Mouse (Mus musculus) cerebellum, adult 11 months (tissue): Measurements from ENCODE around the gene Resf1.
"Not testable (repeated sequence)": the region's sequence is repeated elsewhere in the genome, so short reads cannot be mapped to it uniquely, and the experiment has no call there.

Experiments
- DNase-seq: peaks from one replicate; pipeline ENCODE4 v3.0.0; 2022

The Resf1 gene

GRCm38 (mm10) chr6:149308956-149309932 lies at the start of gene Resf1:
Gene Resf1, plus strand, starts transcription at chr6:149309414.
- DNase-seq, result peak; percentile 88

- DNase-seq, result no peak
Observed at GRCm38 (mm10) chr6:149260801-149261239, 48.4 kb upstream of the Resf1 start.

GRCm38 (mm10) chr6:149267951-149268350 lies 41.3 kb upstream of the Resf1 start:
- DNase-seq, result no peak

DNA sequence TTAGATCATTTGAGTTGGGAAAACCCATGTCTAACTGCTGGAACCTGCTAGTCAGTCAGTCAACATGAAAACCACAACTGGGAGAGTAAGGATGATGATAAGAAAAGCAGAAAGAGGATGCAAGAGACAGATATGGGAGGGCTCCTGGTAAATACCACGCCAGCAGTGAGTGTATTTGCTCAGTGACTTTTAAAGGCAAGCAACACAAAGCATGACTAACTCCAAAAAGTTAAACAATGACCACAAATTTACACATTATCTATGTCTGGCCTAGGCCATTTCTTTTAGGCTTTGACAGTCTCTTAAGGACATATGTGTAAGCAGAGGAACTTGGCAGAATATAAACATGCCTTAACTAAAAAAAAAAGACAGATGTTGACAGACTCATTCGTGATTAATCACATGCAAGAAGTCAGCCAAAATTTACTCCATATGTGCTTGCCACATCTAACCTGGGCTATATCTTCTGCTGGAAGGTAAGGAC lies 30.9 kb upstream of the Resf1 start:
- no peak for DNase-seq

GRCm38 (mm10) chr6:149278866-149279265 lies 30.3 kb upstream of the Resf1 start:
- no peak for DNase-seq

GRCm38 (mm10) chr6:149280511-149280910 lies 28.7 kb upstream of the Resf1 start:
- no peak for DNase-seq

DNA sequence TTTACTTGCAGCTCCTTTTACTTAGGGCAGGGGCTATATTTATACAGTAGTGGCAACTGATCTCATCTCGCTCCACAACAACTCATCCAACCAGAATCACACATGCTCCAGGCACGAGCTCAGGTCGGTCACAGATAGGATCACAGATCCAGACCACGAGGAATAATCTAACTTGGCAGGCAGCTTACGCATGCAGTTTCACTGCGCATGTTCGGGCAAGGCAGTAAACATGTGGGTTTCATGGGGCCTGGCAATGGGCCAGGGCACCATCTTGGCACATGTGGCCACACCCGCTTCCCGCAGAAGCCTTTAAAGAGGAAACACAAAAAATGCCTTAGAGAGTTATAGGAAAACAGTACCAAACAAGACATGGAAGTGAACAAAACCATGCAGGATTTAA lies 21.0 kb upstream of the Resf1 start:
- not testable (repeated sequence) for DNase-seq

- DNase-seq, result not testable (repeated sequence)
Observed at GRCm38 (mm10) chr6:149303231-149303630, 6.0 kb upstream of the Resf1 start.

- DNase-seq, result no peak
Observed at GRCm38 (mm10) chr6:149307092-149307491, 2.1 kb upstream of the Resf1 start.

DNA sequence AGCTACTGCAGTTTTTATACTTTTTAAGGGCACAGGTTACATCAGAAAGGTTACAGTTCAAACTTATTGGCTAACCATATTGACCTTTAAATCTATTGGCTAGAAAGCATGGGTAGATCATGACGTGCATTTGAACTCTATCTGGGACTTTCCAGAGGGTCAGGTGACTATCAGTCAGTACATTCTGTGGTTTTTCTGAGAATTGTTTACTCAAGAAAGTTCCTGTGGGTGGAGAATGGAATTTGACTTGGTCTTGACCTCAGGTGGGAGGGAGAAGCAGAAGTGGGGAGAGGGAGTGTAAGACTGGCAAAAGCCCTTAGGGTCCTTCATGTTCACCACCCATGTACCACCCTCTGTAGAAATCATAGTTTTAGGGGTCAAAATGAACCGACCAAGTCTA lies 1.4 kb upstream of the Resf1 start:
- no peak for DNase-seq

DNA sequence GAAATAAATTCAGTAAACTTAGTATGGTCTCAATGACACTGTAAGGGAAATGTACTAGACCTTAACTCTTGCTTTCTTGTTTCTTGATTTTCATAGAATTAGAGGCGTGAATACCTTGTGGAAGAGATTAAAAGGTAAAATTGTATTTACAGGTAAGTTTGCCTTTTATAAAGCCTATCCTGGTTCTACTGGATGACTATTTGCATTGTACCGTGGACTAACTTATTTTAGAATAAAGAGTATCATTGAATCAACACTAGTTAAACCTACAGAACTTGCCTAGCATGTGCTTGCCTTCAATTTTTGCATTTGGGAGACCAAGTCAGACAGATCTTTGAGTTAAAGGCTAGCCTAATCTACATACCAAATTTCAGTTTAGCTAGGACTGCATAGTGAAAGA lies 1.0 kb downstream of the Resf1 start:
- no peak for DNase-seq

- no peak for DNase-seq
Observed at GRCm38 (mm10) chr6:149311044-149311443, 1.8 kb downstream of the Resf1 start.

DNA sequence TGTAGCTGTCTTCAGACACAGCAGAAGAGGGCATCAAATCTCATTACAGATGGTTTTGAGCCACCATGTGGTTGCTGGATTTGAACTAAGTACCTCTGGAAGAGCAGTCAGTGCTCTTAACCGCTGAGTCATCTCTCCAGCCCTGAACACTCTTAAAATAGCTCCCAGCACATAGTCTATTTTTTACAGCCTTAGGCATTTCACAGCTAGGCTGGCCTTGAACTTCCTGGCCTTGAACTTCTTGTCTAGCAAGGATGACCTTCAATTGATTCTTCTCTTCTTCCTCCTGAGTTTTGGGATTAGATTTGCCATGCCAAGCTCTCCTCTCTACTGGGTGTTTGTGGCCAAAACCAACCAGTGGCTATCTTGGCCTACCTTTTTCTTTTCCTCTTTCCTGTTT lies 2.6 kb downstream of the Resf1 start:
- no peak for DNase-seq

- no peak for DNase-seq
Observed at GRCm38 (mm10) chr6:149312221-149312620, 3.0 kb downstream of the Resf1 start.

- DNase-seq, result no peak
Observed at GRCm38 (mm10) chr6:149314918-149315317, 5.7 kb downstream of the Resf1 start.

- DNase-seq, result no peak
Observed at GRCm38 (mm10) chr6:149323523-149324241, 14.5 kb downstream of the Resf1 start.

DNA sequence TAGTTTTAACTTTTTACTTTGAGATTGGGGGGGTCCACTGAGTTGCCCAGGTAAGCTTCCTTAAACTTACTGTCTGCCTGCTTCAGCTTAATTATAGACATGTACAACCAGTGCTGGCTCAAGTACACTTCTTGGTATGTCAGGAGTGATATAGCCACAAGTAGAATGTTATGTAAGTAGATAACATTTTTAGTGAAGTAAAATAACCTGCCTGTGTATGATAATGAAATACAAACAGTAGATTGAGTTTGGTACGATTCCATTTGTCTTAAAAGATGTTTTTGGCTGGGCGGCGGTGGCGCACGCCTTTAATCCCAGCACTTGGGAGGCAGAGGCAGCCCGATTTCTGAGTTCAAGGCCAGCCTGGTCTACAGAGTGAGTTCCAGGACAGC lies 15.0 kb downstream of the Resf1 start:
- DNase-seq, result no peak

DNA sequence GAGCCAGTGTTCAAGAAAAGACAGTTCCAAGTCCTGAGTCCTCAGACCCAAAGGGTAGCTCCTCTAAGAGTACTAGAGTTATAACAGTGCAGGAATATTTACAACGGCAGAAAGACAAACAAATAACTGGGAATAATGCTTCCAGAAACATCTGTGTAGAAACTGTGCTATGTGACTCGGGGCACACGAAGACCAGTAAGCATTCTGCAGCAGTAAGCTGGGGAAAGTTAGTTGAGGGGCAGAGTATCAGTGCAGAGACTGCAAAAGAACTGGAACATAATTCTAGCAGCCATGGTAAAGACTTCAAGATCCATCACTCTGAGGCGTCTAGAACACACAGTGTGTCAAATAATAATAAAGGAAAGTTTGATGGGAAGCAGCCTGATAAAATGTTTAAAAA lies 19.9 kb downstream of the Resf1 start:
- DNase-seq, result no peak

DNA sequence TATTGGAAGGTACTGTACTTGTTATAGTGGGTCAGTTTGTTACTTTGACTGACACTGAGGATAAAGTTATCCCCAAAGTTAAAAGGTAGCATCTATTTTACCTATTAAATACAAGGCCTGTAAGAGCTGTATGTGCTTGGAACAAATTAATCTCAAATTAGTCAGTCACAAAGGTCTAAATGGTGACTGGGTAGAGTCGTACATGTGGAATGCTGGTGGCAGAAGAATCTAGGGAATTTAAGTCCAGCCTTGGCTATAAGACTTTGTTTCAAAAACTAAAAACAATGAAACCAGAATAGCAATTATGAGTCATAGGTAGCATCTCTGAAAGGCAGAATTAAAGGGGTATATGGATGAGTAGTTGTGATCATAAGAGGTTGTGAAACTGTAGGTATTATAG lies 21.1 kb downstream of the Resf1 start:
- no peak for DNase-seq

DNA sequence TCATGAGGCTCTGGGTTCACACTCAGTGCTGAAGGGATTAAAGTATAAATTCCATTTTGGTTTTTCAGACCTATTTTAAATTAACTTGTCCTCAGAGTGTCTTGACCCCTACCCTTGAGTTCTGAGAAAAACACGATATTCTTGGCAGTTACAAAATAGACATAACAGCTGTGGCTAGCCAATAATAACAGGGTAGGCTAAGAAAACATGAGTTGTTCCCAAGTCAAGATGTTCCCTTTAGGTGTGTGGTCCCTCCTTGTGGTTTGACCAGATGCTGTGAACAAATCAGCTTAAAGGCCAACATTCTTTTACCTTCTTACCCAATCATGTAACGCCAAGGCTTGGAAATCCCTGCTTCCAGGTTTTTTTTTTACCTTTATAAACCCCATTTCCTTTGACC lies 23.8 kb downstream of the Resf1 start:
- DNase-seq, result no peak

DNA sequence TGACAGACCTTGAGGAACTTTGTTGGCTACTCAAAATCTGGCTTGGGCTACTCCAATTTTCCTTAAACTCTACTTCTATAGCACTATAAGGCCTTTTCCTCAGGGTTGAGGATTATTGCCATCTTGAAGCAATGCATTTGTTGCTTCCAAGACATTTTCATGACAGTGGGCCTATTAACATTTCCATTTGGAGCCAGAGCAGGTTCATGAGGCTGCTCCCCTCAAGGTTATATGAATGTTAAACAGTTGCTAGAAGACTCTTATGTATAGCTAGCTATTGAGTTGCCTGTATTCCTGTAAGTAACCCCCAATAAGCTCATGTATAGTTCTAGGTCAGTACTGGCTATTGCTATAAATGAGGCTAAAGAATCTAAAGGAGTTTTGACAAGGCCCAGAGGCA lies 28.8 kb downstream of the Resf1 start:
- no peak for DNase-seq

- DNase-seq, result no peak
Observed at GRCm38 (mm10) chr6:149338622-149339021, 29.4 kb downstream of the Resf1 start.

- no peak for DNase-seq
Observed at GRCm38 (mm10) chr6:149343802-149344201, 34.6 kb downstream of the Resf1 start.

DNA sequence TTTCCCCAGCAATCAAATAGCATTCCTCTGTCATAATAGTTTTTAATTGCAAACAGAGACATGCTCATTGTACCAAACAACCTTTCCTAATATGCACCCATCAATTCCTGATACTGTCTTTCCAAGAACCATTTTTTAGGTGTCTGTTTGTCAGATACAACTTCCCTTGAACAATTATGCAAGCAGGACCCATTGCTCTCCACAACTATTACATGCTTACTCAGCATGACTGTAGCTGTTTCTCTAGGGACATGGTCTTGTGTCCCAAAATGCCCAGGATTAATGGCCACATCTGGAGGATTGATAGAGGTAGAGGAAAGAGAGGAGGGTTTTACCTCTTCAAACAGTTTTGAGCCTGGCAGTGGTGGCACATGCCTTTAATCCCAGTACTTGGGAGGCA lies 35.2 kb downstream of the Resf1 start:
- DNase-seq, result no peak
